Mouse (Mus musculus): ENCODE results near the gene Col27a1.

DNA sequence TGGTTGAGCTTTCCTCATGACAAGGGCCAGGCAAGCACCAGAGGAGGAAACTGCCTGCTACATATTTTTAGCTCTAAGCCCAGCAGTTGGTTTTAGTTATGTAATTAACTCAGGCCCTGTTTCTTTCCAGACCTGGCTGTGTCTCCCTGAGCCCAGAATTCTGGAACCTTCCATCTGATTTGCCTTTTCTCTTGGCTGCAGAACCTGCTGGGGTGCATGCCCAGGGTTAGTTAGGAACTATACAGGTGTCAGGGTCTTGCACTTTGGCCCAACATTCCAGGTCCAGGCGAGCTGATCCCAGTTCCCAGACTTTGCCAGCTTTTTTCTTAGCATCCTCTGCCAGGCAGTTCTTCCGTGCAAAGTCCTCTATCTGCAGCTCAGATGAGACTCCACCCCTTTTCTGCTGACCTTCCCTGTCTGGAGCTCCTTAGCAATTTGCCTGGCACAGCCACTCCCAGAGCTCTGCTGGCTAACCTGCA, 18.8 kb downstream of the Col27a1 start:
- TF ChIP-seq CTCF (IDR thresholded peaks at IDR 0.05) (no peak), EP300 (IDR thresholded peaks at IDR 0.05) (no peak)
